Mouse (Mus musculus) CH12.LX (cell line): ENCODE results near the gene Ap5z1.

Experiments
- CTCF ChIP-seq, 2 experiments: IDR thresholded peaks in 1 of 2; conservative IDR thresholded peaks in 1 of 2; 2 replicates each; pipeline ENCODE4 v1.5.1; 2011 to 2012; ENCODE audit warnings: low read depth in 2 of 2, low read length in 2 of 2, improper control_type of control experiment in 1 of 2, inconsistent platforms in 1 of 2, mild to moderate bottlenecking in 1 of 2, moderate library complexity in 1 of 2
- EP300 ChIP-seq: IDR thresholded peaks from 2 replicates; pipeline ENCODE4 v1.6.1; 2011; ENCODE audit warnings: low read length, improper control_type of control experiment
- KAT2A ChIP-seq: IDR thresholded peaks from 2 replicates; pipeline ENCODE4 v1.6.1; 2012; ENCODE audit warnings: low read length, improper control_type of control experiment, inconsistent platforms; ENCODE audit not compliant: insufficient replicate concordance
- NRF1 ChIP-seq: IDR thresholded peaks from 2 replicates; pipeline ENCODE4 v1.6.1; 2014; ENCODE audit warnings: low read depth, mild to moderate bottlenecking, inconsistent platforms, low read length, improper control_type of control experiment, moderate library complexity
- PAX5 ChIP-seq: IDR thresholded peaks from 2 replicates; pipeline ENCODE4 v1.6.1; 2012; ENCODE audit warnings: low read length, inconsistent platforms, mixed read lengths
- POLR2A ChIP-seq: IDR thresholded peaks from 2 replicates; pipeline ENCODE4 v1.6.1; 2011; ENCODE audit warnings: low read depth, mild to moderate bottlenecking, improper control_type of control experiment, low read length
- RCOR1 ChIP-seq: conservative IDR thresholded peaks from 2 replicates; pipeline ENCODE4 v1.6.1; 2012; ENCODE audit warnings: low read depth, mild to moderate bottlenecking, inconsistent platforms, low read length, improper control_type of control experiment
- USF1 ChIP-seq: IDR thresholded peaks from 2 replicates; pipeline ENCODE4 v1.6.1; 2014; ENCODE audit warnings: low read depth, mild to moderate bottlenecking, inconsistent platforms, low read length, improper control_type of control experiment
- USF2 ChIP-seq: conservative IDR thresholded peaks from 2 replicates; pipeline ENCODE4 v1.6.1; 2011; ENCODE audit warnings: low read depth, low read length, improper control_type of control experiment
- ZC3H11A ChIP-seq: IDR thresholded peaks from 2 replicates; pipeline ENCODE4 v1.6.1; 2012; ENCODE audit warnings: low read depth, mild to moderate bottlenecking, inconsistent platforms, low read length, improper control_type of control experiment
- ZMIZ1 ChIP-seq: IDR thresholded peaks from 2 replicates; pipeline ENCODE4 v1.6.1; 2012; ENCODE audit warnings: low read depth, mild to moderate bottlenecking, inconsistent platforms, low read length, improper control_type of control experiment

DNA sequence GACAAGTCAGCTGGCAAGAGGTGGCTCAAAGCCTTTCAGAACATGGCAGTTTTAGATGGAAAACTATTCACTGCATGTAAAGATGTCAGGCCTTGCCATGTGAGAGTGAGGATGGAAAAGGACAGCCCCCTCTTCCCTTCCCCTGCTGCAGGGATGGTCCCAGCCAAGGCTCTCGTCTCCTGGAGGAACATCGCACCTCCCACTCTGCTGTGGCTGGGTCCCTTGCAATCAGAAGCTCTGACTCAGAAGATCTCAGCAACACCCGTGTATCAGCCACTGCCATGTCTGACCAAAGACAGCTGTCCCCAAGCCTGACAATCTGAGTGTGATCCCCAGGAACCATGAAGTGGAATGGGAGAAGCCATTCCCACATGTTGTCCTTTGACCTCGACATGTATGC lies 48.4 kb downstream of the Ap5z1 start:
- TF ChIP-seq ZC3H11A (no peak), CTCF (conservative IDR thresholded peaks at IDR 0.05 in 1 of 2, IDR thresholded peaks at IDR 0.05 in 1 of 2; ENCODE audit: low read depth in 2 of 2, low read length in 2 of 2) (no peak), USF1 (no peak), PAX5 (no peak), ZMIZ1 (no peak), POLR2A (no peak), RCOR1 (no peak), USF2 (no peak), KAT2A (no peak), EP300 (no peak), NRF1 (no peak)
